Mouse (Mus musculus) ES-E14 (cell line): Measurements from ENCODE around the gene Klhdc10.

Experiments used
- CHD2 ChIP-seq: IDR thresholded peaks from 2 replicates; pipeline ENCODE4 v1.6.1; 2014; ENCODE audit warnings: mild to moderate bottlenecking, low read depth, low read length, inconsistent platforms
- HCFC1 ChIP-seq: IDR thresholded peaks from 2 replicates; pipeline ENCODE4 v1.6.1; 2012; ENCODE audit warnings: low read length, inconsistent platforms, borderline replicate concordance; ENCODE audit not compliant: insufficient read depth

- no peak for TF ChIP-seq HCFC1
- no peak for TF ChIP-seq CHD2
Observed at GRCm38 (mm10) chr6:30353661-30354060, 48.0 kb upstream of the Klhdc10 start.
